Mouse (Mus musculus): ENCODE measurements around the gene Pum3. TPM values are rescaled to one million over a fixed set of nuclear protein-coding genes. Genes with fewer than 3 reads are reported as not detected.

Pum3 gene
- polyA plus RNA-seq (2012; rRNA removed) = 36.5 and 38.3 TPM in 2 replicates

DNA sequence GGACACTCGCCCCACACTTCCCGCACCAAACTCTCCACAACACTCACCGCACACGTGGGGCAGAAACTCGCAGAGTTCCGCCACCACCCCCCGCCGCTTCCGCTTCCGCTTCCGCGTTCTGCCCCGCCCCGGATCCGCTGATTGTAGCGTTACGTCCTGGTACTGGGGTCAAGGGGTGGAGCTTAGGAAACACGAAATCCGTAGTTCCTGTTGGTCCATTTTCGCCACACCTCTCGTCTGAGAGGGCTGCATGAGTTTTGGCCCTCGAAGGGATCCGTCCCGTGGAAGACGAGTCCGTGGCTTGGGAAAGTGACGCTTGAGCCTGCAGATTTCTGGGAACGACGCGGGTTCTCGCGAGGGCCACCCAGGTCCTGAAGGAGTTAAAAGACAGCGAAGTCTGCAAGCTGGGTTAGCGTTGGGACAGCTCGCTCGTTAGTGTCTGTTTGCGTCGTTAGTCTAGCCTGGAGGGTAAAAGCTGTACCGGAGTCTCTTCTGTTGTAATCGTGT lies at the start of gene Pum3:
Gene Pum3, minus strand, starts transcription at position 81 of the 507 bp plus-strand sequence.

Other genes with a start within 250 kb of the Pum3 start
- gene Vldlr, start 213.3 kb downstream of the Pum3 start, polyA plus RNA-seq (2012; rRNA removed) = 33.9 and 36.4 TPM in 2 replicates
- gene Kcnv2, start 107.2 kb downstream of the Pum3 start, polyA plus RNA-seq (2012; rRNA removed) = 0.07 and 0.40 TPM in 2 replicates

All from central nervous system, embryonic 18 days (tissue).